Mouse (Mus musculus) thymus, postnatal 0 days (tissue): ENCODE measurements around the gene Slc25a44. TPM values are rescaled to one million over a fixed set of nuclear protein-coding genes. Genes with fewer than 3 reads are reported as not detected.

Experiments used
- DNase-seq: peaks from one replicate; pipeline ENCODE4 v3.0.0-alpha.2; 2015; ENCODE audit warnings: low spot score
- polyA plus RNA-seq: library from polyadenylated mRNA; unstranded; fragments of >200 nt; fragmentation: Nextera tagmentation; extraction: Ambion mirVana; gene quantifications from 2 replicates; pipeline ENCODE4 v1.2.1, GENCODE M21; 2015

Slc25a44 gene
- 9.6 and 12.3 TPM in 2 replicates for polyA plus RNA-seq

- peak; percentile 97 for DNase-seq
Measured at GRCm38 (mm10) chr3:88424605-88425329, at the start of gene Slc25a44. Gene Slc25a44 (minus strand): TSS chr3:88425139.

GRCm38 (mm10) chr3:88473571-88473970 is 48.6 kb upstream of the Slc25a44 start:
- DNase-seq, result no peak

GRCm38 (mm10) chr3:88473020-88473419 is 48.1 kb upstream of the Slc25a44 start:
- no peak for DNase-seq

- DNase-seq, result no peak
Measured at GRCm38 (mm10) chr3:88470943-88471479, 46.1 kb upstream of the Slc25a44 start.

GRCm38 (mm10) chr3:88469466-88469865 is 44.5 kb upstream of the Slc25a44 start:
- DNase-seq, result no peak

- peak; percentile 87 for DNase-seq
Measured at GRCm38 (mm10) chr3:88467116-88467824, 42.3 kb upstream of the Slc25a44 start.

- DNase-seq, result no peak
Measured at GRCm38 (mm10) chr3:88465127-88465526, 40.2 kb upstream of the Slc25a44 start.

- DNase-seq, result no peak
Measured at GRCm38 (mm10) chr3:88464425-88464824, 39.5 kb upstream of the Slc25a44 start.

- DNase-seq, result no peak
Measured at GRCm38 (mm10) chr3:88460983-88461696, 36.2 kb upstream of the Slc25a44 start, which contains the start of gene Sema4a. Gene Sema4a (minus strand): TSS chr3:88461182.

GRCm38 (mm10) chr3:88460029-88460428 is 35.1 kb upstream of the Slc25a44 start:
- DNase-seq, result no peak

- no peak for DNase-seq
Measured at GRCm38 (mm10) chr3:88458778-88459219, 33.9 kb upstream of the Slc25a44 start.

GRCm38 (mm10) chr3:88456746-88457532 is 32.0 kb upstream of the Slc25a44 start:
- DNase-seq, result no peak

- DNase-seq, result no peak
Measured at GRCm38 (mm10) chr3:88456313-88456712, 31.4 kb upstream of the Slc25a44 start.

- no peak for DNase-seq
Measured at GRCm38 (mm10) chr3:88455588-88456264, 30.8 kb upstream of the Slc25a44 start.

- DNase-seq, result no peak
Measured at GRCm38 (mm10) chr3:88454762-88455587, 30.0 kb upstream of the Slc25a44 start.

- peak; percentile 73 for DNase-seq
Measured at GRCm38 (mm10) chr3:88453986-88454385, 29.0 kb upstream of the Slc25a44 start.

GRCm38 (mm10) chr3:88453369-88453768 is 28.4 kb upstream of the Slc25a44 start:
- peak; percentile 67 for DNase-seq

- DNase-seq, result no peak
Measured at GRCm38 (mm10) chr3:88452716-88453115, 27.8 kb upstream of the Slc25a44 start.

GRCm38 (mm10) chr3:88452246-88452645 is 27.3 kb upstream of the Slc25a44 start:
- peak; percentile 59 for DNase-seq
